Mouse (Mus musculus) thymus, adult 18-20 months (tissue): ENCODE results near the gene Pcbp2.

Experiments
- DNase-seq, 2 experiments: peaks; one replicate each; pipeline ENCODE4 v3.0.0; 2022; ENCODE audit warnings: mixed read lengths in 2 of 2

Pcbp2 gene

GRCm38 (mm10) chr15:102507561-102507960 lies 37.2 kb downstream of the Pcbp2 start:
- DNase-seq = no peak

DNA sequence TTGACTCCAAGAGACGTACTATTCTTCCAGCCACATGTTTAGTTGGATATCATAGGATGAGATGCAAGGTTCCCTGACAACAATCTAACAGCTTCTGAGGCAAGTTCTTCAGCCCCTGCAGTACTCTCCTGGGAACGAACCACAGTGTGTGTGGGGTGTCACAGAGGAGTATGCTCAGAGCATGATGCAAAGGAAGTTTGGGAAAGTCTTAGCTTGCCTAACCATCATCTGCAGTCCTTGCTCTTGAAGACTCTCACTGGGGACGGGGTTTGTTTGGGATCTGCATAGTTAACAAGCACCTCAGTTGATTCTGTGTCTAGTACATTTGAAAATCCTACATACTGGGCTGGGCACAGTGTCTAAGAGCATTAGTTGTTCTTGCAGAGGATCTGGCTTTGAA lies 38.0 kb downstream of the Pcbp2 start:
- no peak for DNase-seq

GRCm38 (mm10) chr15:102510110-102510509 lies 39.8 kb downstream of the Pcbp2 start:
- no peak for DNase-seq

DNA sequence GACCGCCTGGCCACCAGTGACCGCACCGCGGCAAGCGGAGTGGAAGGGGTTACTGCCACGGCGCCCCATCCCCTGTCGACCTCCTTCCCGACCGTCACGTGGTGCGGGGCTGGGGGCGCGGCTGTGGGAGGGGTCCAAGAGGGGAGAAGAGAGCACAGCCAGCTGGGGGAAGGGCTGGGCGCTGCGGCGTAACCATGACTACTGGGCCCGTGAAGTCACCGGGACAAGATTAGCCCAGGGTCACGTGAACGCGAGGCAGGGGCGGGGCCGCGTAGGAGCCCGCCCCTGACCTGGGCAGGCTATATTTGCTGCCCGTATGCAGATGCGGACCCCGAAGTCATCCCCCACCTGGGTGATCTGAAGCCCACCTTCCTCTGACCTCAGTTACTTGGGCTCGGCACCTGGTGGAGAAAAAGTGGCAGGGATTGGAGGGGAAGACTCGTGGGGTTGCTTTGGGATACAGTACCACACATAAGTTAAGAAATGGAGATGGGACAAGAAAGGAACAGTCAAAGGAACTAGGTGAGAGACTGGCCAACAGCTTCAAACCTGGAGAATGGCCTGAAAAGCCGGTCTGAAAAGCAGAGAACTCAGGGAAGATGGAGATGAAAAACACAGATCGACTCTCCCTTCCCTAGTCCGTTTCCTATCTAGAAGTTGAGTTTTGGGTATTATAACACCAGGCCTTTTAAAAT lies 40.4 kb downstream of the Pcbp2 start:
- peak; percentile 66 to 75 for DNase-seq

DNA sequence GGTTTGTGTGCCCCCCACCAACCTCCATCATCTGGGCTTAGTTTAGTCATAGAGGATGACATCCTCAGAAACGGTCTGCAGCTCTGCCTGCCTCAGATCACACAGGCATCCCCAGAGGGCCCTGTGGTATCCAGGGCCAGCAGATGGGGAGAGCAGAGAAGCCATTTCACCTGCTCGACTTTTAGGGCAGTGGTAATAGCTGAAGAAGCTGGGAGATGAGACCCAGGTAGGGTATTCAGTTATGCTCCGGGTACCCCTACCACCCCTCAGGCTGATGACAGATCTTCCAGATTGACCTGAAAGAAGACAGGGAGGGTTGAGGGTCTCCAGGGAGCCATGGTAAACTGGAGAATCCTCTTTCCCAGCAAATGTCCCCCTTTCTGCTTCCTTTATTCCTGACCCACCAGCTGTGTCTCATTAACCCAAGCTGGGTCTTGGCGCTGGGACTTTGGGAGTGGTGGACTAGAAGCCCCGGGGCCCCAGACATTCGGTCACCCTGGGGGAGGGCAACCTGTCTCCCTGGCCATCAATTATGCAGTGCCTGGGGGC lies 41.0 kb downstream of the Pcbp2 start:
- no peak for DNase-seq

- no peak for DNase-seq
Observed at GRCm38 (mm10) chr15:102512010-102512409, 41.7 kb downstream of the Pcbp2 start.

- no peak for DNase-seq
Observed at GRCm38 (mm10) chr15:102512471-102512870, 42.1 kb downstream of the Pcbp2 start.

GRCm38 (mm10) chr15:102513004-102513403 lies 42.7 kb downstream of the Pcbp2 start:
- no peak for DNase-seq

DNA sequence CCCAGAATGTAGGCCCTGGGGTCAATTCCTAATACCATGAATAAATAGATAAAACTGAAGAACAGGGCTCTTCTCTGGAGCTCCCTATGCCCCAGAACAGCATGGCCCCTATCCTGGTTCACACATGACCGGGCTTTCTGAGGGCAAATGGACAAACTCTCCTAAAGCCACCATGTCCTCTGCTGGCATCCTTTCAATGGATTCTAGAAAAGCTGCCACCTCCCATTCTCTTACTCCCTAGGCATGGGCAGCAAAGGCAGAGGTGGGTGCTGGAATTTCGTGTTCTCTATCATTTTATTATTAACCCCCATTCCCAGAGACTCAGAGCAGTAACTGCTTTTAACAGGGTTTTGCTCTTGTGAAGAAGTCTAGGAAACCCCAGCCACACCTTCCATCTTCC lies 44.9 kb downstream of the Pcbp2 start:
- DNase-seq = no peak

DNA sequence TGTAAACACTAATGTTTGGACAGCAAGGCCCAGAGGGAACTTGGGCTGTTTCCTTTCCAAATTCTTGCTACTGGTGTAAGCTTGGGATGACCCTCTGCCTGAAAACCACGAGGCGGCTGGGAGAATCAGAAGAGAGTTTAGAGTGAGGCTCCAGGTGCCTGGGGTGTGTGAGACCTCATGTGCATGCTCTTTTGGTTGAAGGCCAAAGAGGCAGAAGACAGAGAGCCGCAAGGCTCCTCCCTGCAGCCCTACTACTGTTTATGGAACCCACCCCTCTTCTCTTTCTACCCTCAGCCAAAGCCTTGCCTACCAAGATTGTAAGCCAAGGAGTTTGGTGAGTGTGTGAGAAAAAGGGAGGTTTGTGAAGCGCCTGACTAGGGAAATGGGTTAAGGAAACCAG lies 45.5 kb downstream of the Pcbp2 start:
- no peak for DNase-seq

DNA sequence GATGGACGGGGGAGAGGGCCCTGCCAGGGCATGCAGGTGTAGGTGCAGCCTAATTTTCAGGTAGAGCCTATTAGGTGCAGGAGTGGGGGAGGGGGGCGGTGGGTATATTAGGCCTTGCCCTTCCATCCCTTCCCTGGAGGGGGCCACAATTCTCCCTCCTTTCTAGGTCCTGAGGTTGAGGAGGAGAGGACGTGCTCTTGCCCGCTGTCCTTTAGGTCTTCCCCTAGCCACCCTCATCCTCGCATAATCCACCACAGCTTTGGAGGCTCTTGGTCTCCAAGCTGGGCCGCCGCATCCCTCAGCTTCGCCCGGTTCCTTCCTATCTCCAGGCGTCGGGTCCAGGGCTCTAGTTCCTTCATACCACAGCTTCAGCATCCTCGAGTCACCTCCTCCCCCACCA lies 46.0 kb downstream of the Pcbp2 start:
- no peak for DNase-seq

DNA sequence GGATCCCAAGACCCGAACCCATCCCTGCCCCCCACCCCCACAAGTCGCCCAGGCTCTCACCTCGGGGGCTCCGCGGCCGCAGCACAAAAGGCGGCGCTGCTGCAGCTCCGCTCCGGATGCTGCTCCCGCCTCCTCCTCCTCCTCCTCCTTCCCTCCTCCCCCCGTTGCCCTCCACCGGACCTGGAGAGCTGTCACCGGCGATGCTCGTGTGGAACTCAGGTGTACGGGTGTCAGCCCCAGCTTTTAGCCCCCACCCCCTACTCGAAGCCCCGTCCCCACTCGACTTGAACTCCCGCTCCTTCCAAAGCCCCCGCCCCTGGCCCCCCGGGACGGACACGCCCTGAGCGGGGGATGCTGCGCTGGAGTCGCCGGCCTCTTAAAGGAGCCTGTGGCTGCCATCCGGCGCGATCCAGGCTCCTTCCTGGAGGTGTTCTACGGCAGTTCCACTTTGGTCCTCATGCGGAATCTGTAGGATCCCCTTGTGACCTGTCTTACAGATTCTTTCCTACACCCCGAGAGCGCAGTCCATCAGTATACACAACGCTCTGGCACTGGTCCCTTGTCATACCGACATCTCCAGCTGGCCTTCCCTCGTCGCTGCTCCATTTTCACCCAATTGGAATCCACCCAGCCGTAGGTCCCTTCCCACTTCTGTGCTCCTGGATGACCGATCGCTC lies 46.5 kb downstream of the Pcbp2 start, which contains the start of gene Map3k12:
Gene Map3k12 (minus strand): TSS at position 337 of the 677 bp plus-strand sequence.
- peak; percentile 60 to 69 for DNase-seq

- DNase-seq = no peak
Observed at GRCm38 (mm10) chr15:102517631-102517975, 47.3 kb downstream of the Pcbp2 start.

GRCm38 (mm10) chr15:102517976-102518858 lies 47.9 kb downstream of the Pcbp2 start, which contains the start of gene Tarbp2:
Tarbp2 (plus strand) TSS chr15:102518192.
- DNase-seq = peak; percentile 100

DNA sequence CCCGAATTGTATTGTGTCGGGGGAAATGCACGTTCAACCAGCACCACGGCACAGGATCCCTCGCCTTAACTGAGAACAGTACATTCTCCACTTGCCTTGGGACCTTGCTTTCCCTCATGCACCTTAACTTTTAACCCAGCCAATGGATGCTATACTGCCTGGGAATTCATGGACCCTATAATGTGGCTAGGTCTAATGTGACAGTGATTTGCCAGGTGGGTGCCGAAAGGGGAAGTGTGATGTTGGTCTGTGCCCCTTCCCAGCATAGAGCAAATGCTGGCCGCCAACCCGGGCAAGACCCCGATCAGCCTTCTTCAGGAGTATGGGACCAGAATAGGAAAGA lies 48.5 kb downstream of the Pcbp2 start:
- no peak for DNase-seq

GRCm38 (mm10) chr15:102519211-102520141 lies 49.1 kb downstream of the Pcbp2 start:
- no peak for DNase-seq

DNA sequence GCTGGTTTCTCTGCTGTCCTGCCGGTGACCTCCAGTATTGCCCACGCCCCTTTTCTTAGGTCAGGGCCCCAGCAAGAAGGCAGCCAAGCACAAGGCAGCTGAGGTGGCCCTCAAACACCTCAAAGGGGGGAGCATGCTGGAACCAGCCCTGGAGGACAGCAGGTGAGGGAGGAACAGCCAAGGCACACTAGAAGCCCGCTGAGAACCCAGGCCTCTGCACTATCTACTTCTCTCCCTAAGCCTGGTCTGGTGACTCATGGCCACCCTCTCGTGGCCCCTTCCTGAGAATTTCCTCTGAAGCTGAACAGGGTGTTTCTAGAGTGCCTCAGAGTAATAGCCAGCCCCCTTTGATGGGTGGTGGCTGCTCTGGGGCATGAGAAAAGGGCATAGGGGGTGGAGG lies 50.1 kb downstream of the Pcbp2 start:
- DNase-seq = no peak

DNA sequence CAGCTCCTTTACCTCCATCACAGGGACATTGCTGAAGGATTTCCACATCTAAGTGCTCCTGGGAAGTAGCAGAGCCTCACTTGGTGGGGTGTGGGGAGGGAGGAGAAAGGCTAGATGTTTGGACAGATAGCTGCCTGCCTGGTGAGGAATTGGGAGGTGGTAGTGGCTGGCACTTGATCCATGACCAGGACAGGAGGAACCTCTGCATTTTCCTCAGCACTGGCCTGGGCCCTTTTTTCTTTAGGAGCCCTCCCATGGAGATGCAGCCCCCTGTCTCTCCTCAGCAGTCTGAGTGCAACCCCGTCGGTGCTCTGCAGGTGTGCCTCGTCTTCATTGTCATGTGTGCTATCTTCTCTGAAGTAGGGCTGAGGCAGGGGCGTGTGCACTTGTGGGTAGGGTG lies 51.1 kb downstream of the Pcbp2 start:
- DNase-seq = no peak

GRCm38 (mm10) chr15:102524892-102525485 lies 54.6 kb downstream of the Pcbp2 start, which contains the start of gene Npff:
Npff (minus strand) TSS chr15:102524942.
- DNase-seq = peak in 1 of 2 experiments; percentile 58

DNA sequence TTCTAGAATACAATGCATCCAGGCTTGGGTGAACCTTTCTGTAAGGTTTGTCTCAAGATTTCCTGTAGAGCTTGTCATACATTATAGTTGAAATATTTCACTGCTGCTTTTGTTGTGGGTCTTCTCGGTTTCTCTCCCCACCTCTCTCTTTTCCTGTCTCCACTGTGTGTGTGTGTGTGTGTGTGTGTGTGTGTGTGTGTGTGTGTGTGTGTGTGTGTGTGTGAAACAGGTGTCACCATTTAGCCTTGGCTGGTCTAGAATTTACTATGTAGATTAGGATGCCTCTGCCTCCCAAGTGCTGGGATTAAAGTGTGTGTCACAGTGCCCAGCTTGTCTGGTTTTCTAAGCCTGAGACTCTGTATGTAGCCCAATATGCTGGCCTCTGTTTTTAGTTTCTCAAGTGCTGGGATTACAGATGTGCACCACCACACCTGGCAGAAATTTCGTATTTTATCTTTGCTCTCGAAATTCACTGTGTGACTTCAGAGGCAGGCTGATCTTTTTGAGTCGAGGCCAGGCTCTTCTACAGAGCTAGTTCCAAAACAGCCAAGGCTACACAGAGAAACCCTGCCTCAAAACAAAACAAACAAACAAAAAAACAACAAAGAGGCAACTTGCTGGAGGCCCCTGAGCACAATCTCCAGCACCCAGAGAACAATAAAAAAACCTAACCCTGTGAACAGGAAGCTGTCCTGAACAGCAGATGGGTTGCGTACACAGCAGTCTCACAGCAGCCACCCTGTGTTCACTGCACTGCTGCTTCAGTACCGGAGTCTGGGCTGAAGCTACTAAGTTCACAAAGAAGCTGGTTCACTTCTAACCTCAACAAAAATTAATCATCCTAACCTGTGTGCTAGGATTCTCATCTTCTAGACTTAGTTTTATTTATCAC lies 56.0 kb downstream of the Pcbp2 start:
- no peak for DNase-seq

DNA sequence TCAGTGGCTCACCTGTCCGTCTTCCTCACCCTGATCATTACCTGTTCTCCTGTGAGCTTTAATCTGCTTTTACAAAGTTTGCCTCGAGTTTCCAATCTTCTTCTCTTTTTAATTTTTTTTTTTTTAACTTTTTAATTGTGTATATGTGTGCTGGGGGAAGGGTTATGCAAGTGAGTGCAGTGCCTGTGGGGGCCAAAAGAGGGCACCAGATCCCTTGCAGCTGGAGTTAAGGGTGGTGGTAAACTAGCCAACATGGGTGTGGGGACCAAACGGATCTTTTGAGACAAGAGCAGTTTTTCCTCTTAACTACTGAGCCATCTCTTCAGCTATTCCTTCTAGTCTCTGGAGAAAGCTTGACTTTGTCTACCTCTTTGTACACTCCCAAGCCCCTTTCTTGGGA lies 57.6 kb downstream of the Pcbp2 start:
- no peak for DNase-seq
